Mouse (Mus musculus): Measurements from ENCODE around the gene Stam. TPM values are rescaled to one million over a fixed set of nuclear protein-coding genes. Genes with fewer than 3 reads are reported as not detected.

The Stam gene
- total RNA-seq, 1 experiment from 2014 or later: 29.1 TPM

DNA sequence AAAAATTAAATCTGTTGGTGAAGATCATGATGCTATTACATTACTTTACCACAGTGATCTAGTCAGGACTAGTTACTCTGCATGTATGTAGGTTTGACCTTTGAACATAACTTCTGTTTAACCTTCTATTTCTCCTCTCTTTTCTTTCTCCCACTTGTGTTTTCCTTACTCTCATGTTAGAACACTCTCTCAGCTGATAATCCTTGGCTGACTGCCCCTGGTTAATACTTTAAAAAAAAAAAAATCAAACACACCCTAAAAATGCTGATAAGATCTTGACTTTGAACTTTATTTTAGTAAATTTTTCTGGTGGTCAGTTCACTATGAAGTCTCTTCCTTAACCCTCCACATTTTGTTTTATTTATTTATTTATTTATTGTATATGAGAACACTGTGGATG, 26.6 kb downstream of the Stam start:
- ATAC-seq (replicated peaks in 1 of 2; ENCODE audit: insufficient read depth in 1 of 2, low FRiP score in 2 of 2, low TSS enrichment in 1 of 2, low read depth in 1 of 2, poor library complexity in 2 of 2, severe bottlenecking in 2 of 2): no peak

DNA sequence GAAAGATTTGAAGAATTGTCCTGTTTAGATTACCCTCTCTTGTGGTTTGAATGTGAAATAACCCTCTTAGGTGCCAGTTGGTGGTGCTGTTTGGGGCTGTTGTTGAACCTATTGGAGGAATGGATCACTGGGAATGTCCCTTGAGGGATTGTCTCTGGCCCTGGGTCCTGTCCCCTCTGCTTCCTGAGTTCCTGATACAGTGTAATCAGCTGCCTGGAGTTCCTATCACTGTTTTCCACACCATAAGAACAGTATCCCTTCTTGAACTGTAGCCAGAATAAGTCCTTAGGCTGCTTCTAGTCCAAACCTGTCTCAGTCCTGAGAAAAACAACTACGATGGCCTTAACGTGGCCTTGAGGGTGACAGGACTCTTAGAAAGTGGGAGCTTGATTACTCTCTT, 28.7 kb downstream of the Stam start:
- ATAC-seq (replicated peaks in 1 of 2; ENCODE audit: insufficient read depth in 1 of 2, low FRiP score in 2 of 2, low TSS enrichment in 1 of 2, low read depth in 1 of 2, poor library complexity in 2 of 2, severe bottlenecking in 2 of 2): no peak

DNA sequence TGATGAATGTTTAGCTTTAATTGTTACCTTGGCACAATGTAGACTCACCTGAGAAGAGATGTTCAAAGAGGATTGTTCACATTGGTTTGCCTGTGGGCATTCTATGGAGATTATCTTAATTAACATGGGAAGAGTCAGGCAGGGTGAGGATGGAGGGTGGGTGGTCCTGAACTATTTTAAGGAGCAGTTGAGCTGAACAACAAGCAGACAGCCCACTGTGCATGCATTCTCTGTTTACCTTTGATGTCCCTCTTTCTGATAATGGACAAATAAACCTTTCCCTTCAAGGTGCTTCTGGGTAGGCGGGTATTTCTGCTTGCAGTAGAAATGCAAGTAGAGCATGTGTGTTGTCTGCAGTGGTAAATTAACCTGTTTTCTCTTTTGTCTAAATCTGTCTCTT, 30.0 kb downstream of the Stam start:
- no peak for ATAC-seq (replicated peaks in 1 of 2; ENCODE audit: insufficient read depth in 1 of 2, low FRiP score in 2 of 2, low TSS enrichment in 1 of 2, low read depth in 1 of 2, poor library complexity in 2 of 2, severe bottlenecking in 2 of 2)

DNA sequence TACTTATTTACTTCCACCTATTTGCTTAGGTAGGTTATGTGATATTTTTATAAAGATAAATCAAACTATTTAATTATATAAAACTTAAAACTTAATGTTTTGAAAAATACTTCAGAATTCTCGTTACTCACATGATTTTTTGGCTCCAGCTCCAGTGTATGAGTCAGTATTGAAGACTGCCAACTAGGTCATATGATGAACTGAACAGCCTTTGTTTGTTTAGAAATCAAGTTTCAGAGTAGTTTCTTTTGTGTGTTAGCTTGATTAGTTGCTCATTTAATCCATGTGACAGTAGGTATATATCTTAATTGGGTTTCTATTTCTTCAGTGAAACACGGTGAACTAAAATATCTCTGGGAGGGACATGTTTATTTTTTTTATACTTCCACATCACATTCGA, 33.8 kb downstream of the Stam start:
- no peak for ATAC-seq (replicated peaks in 1 of 2; ENCODE audit: insufficient read depth in 1 of 2, low FRiP score in 2 of 2, low TSS enrichment in 1 of 2, low read depth in 1 of 2, poor library complexity in 2 of 2, severe bottlenecking in 2 of 2)

DNA sequence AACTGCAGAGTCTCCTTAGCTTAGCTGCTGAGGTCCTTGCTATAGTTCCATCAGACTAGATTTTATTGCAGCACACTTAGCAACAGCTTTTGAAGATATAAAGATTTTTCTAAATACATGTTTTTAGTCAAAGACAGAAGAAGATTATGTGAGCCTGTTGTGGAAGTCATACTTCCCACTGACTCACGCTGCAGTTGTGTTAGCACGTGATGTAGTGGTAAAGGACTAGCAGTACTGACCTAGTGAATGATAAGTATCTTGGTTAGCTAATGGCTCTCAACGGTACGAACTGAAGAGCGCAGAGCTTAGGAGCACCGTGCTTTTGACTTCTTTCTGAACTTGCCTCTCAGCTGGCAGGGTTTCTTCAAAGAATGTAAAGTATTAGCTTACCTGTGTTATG, 52.5 kb downstream of the Stam start:
- no peak for ATAC-seq (replicated peaks in 1 of 2; ENCODE audit: insufficient read depth in 1 of 2, low FRiP score in 2 of 2, low TSS enrichment in 1 of 2, low read depth in 1 of 2, poor library complexity in 2 of 2, severe bottlenecking in 2 of 2)

DNA sequence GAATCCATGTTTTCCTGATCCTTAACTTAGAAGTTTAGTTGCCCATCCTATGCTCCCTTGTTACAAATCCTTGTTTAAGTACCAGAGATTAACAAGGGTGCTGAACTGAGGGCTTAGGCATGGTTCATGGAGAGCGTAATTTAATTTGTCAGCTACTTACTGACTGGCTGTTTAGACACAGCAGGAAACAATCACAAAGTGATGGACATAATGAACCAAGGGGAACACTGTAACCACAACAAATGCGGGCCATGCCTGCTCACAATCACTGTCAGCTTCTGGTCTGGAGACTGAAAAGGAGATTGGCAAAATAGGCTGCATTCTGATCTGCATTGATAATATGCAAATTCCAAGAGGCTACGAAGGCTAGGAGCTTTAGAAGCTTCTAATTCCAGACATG, 53.7 kb downstream of the Stam start:
- no peak for ATAC-seq (replicated peaks in 1 of 2; ENCODE audit: insufficient read depth in 1 of 2, low FRiP score in 2 of 2, low TSS enrichment in 1 of 2, low read depth in 1 of 2, poor library complexity in 2 of 2, severe bottlenecking in 2 of 2)

DNA sequence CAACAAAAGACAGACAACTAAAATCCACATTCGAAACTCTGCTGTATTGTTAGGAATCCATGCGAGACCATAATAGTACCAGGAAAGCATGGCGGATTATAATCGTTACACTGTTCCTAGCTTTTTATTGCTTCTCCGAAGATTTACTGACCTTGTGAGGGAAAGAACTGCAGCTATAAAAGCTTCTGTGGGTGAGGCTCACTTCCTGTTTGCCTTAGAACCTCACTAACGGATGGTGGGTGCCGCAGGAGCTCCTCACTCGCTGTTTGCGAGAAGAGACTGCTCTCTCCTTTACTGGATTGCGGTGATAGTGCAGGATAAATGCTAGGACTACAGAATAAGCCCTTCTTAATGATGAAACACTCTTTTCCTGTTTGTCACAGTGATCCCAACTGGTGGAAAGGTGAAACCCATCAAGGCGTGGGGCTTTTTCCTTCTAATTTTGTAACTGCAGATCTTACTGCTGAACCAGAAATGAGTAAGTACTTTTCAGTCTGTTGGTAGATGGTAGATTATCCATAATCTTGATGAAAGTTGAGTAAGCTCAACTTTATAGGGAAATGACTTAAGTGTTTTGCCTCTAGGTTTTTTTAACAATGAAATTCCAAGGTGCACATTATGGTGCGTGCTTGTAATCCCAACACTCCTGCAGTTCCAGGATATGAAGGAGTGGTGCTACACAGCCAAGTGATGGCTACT, 56.9 kb downstream of the Stam start:
- peak; percentile 80 to 86 for ATAC-seq (replicated peaks in 1 of 2; ENCODE audit: insufficient read depth in 1 of 2, low FRiP score in 2 of 2, low TSS enrichment in 1 of 2, low read depth in 1 of 2, poor library complexity in 2 of 2, severe bottlenecking in 2 of 2)

DNA sequence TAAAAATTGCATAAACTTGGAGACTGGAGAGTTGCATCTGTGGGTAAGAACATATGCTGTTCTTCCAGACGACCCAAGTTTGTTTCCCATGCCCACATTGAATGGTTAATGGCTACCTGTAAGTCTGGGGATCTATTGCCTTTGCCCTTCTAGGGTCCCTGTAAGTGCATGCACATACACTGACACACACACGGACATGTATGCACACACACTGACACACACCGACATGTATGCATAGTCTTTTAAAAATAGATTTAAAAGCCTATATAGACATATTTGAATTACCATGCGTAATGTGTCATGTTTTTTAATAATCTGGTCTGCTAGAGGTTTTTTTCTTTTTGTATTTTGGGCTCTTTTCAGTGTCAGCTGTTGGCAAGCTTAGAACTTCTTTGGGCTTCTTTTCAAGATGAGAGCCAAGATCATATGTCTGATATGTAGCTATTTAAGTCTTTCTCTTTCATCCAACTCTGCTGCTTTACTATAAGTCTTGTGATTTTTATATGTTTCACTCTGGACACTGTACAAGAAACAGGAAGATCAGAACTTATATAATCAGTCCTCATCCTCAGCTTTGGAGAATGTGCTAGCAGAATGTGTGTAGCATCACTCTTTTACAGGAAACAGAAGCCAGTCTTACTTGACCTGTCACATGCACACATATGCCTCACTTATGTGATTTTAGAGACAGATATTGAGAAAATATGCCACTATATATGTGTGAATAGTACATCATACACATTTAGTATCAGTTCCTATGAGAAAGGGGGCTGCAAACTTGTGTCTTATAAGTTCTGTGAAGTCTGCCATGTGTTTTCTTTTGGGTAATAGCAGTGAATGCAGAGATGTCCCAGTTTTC, 58.8 kb downstream of the Stam start:
- ATAC-seq (replicated peaks in 1 of 2; ENCODE audit: insufficient read depth in 1 of 2, low FRiP score in 2 of 2, low TSS enrichment in 1 of 2, low read depth in 1 of 2, poor library complexity in 2 of 2, severe bottlenecking in 2 of 2): no peak

DNA sequence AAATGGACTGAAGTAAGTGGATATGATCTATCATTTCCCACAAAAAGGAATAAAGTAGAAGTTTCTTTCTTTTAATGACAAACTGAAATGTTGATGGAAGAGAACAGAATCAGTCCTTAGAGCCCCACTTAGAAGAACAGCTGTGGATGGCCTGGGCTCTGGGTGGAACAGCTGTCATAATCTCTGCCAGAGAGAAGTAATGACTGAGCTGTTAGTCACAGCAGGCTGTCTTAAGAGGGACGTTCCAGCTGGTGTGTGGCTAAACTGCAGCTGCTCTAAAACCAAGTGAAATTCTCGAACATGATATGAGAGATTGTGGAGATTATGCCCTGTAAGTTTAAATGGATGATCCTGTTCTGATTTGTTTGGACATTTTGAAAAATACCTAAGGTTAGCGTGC, 63.0 kb downstream of the Stam start:
- no peak for ATAC-seq (replicated peaks in 1 of 2; ENCODE audit: insufficient read depth in 1 of 2, low FRiP score in 2 of 2, low TSS enrichment in 1 of 2, low read depth in 1 of 2, poor library complexity in 2 of 2, severe bottlenecking in 2 of 2)

DNA sequence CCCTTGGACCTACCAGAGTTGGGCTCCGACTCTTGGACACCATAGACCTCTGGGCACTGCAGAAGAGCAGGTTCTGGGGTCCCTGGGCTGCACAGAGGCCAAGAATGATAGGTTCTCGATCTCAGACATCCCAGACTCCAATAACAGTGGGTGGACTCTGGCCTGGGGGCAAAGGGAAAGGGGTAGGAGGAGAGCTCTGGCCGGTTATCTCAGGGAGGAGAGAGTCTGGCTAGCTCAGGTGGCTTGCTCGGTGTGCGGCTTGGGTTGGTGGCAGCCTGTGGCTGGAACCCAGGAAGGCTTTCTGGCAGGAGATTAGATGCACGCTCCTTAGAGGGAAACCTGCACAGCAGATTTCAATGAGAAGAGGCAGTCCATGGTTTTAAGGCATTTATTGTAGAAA, 65.7 kb downstream of the Stam start:
- ATAC-seq (replicated peaks in 1 of 2; ENCODE audit: insufficient read depth in 1 of 2, low FRiP score in 2 of 2, low TSS enrichment in 1 of 2, low read depth in 1 of 2, poor library complexity in 2 of 2, severe bottlenecking in 2 of 2): no peak

DNA sequence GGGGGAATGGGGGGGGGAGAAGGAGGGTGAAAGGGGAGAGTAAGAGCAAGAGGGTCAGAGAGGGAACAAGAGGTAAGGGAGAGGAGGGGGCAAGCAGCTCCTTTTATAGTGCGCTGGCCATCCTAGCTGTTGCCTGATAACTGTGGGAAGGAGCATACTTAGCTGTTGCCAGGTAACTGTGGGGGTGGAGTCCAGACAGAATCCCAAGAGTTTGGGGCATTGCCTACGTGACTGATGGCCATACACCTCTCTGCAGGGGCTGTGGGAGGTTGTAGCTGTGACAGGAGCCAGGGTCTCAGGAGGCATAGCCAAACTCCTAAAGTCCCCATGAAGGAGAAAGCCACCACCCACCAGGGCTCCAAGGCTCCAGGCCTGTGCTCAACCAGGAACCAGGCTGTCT, 66.1 kb downstream of the Stam start:
- no peak for ATAC-seq (replicated peaks in 1 of 2; ENCODE audit: insufficient read depth in 1 of 2, low FRiP score in 2 of 2, low TSS enrichment in 1 of 2, low read depth in 1 of 2, poor library complexity in 2 of 2, severe bottlenecking in 2 of 2)

DNA sequence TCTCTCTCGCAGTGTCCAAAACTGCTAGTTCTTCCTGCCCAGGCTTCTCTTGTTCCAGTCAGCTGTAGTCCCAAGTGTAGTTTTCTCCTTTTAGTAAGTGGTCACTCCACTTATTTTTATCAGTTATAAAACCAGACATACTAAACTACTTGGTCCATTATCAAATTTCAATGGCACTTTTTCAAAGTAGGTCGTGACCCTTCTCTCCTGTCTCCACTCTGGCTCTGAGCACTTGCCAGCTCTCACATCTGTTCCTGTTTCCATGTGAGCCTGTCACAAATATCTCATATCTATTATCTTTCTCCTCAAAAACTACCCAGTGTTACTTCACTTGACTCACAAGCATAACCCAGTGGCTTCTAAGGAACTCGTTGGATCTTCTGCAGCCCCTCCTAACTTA, 71.4 kb downstream of the Stam start:
- no peak for ATAC-seq (replicated peaks in 1 of 2; ENCODE audit: insufficient read depth in 1 of 2, low FRiP score in 2 of 2, low TSS enrichment in 1 of 2, low read depth in 1 of 2, poor library complexity in 2 of 2, severe bottlenecking in 2 of 2)

DNA sequence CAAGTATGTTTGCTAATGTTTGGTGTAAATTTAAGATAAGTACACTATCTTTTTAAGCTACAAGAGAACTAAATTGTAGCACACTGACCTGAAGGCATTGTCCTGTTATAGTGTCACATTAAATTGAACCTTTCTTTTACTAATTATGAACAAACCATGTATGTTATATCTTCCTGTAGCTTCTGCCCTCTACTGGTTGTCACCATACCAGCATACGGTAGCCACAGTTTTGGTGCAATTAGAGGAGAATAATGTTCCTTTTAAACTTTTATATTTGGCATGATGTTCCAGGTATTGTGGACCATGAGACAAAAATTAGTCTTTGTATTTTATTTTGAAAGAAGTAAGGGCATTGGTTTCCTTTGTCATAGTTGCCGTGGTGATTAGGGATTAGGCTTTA, 73.0 kb downstream of the Stam start:
- 0 out of 4 replicates have a peak, but pooled peaks have one; percentile 25 to 56 for ATAC-seq (replicated peaks in 1 of 2; ENCODE audit: insufficient read depth in 1 of 2, low FRiP score in 2 of 2, low TSS enrichment in 1 of 2, low read depth in 1 of 2, poor library complexity in 2 of 2, severe bottlenecking in 2 of 2)

DNA sequence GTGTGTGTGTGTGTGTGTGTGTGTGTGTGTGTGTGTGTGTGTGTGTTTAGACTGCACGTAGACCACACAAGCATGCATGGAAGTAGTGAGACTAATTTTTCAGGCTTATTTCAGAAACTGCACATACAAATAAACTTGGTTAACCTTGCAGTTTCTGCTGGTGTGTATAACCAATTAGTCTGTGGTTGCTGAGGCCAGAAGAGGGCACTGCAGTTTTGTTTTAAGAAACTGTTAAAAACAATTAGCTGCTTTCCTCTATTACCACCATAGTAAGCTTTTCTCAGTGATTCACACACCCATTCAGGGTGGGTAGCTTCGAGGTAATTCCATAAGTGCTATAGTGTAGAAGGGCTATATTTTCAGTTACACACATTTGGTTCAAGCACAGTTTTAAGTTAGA, 76.9 kb downstream of the Stam start:
- ATAC-seq (replicated peaks in 1 of 2; ENCODE audit: insufficient read depth in 1 of 2, low FRiP score in 2 of 2, low TSS enrichment in 1 of 2, low read depth in 1 of 2, poor library complexity in 2 of 2, severe bottlenecking in 2 of 2): no peak

DNA sequence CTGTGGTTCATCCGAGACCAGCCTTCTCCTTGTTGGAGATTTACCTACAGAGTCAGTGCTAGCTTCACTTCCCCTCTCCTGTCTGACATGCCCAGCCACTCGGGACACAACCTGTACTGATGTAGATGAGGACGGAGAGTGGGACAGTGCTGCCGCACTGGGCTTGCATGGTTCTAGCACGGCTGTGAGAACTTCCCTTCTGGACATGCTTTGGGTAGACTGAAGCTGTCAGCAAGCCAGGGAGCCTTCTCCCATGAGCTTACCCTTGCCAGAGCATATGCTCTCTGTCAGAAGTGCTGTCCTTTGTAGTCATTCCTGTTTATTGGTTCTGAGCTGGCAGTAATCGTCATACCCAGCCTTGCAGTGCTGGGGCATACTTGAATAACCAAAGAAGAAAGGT, 78.0 kb downstream of the Stam start:
- no peak for ATAC-seq (replicated peaks in 1 of 2; ENCODE audit: insufficient read depth in 1 of 2, low FRiP score in 2 of 2, low TSS enrichment in 1 of 2, low read depth in 1 of 2, poor library complexity in 2 of 2, severe bottlenecking in 2 of 2)

DNA sequence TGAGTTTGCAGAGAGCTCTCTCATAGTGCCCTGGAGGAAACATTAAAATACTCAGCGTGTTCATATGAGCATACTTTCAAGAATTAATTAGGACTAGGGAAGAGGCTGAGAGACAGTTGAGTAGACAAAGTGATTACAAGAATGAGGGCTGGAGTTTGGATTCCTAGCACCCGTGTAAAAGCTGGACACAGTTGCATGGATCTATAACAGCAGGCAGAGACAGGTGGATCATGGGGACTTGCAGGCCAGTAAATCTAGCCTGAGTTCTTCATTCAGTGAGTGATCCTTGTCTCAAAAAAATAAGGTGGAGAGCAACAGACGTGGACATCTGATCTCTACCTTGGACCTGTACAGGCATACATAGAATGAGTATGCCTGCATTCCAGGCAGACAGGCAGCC, 85.1 kb downstream of the Stam start:
- no peak for ATAC-seq (replicated peaks in 1 of 2; ENCODE audit: insufficient read depth in 1 of 2, low FRiP score in 2 of 2, low TSS enrichment in 1 of 2, low read depth in 1 of 2, poor library complexity in 2 of 2, severe bottlenecking in 2 of 2)

DNA sequence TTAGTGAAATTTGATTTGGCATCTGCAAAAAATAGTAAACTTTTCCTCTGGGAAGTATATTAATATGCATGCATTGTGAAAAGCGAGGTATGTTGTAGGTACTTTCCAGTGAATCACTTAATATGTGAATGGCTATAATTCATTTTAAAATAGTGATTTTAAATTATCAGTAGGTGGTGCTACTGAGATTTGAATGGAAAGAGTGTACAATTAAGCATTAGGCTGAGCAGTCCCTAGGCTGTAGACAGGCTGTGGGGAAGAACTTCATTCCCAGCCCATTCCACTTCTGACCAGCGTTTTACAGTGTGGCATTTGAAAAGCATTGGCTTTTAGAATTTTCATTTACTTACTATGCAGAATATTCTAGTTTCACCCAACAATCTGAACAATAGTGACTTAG, 85.9 kb downstream of the Stam start:
- no peak for ATAC-seq (replicated peaks in 1 of 2; ENCODE audit: insufficient read depth in 1 of 2, low FRiP score in 2 of 2, low TSS enrichment in 1 of 2, low read depth in 1 of 2, poor library complexity in 2 of 2, severe bottlenecking in 2 of 2)

DNA sequence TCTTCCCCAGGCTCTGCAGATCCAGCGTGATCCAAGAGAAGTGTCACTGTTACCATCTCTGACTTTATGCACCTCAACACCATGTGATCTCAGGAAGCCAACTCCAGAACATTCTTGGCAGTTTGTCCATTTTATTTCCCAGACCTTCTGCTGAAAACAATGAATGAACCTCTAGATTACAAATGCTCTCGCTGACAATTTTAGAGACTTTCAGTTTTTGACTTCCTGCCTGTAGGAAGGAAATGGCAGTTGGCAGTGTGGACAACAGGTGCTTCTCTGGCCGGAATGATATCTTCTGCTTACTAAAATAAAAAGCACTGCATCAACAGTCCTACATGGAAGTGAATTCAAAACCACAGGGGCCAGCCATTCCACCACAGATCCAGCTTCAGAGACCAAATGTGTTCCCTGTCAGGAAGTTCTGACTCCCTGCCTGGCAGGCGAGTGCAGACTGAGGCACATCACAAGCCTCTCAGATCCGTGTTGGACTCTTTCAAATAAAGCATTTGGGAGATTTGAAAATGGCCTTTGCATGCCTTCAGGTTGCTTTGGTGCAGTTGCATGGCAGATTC, 90.6 kb downstream of the Stam start:
- peak; percentile 40 to 50; a peak in 3 of 4 replicates for ATAC-seq (replicated peaks in 1 of 2; ENCODE audit: insufficient read depth in 1 of 2, low FRiP score in 2 of 2, low TSS enrichment in 1 of 2, low read depth in 1 of 2, poor library complexity in 2 of 2, severe bottlenecking in 2 of 2)

Data from hematopoietic stem cell, adult 5-6 weeks (primary cell).